In the genomic region with DNA sequence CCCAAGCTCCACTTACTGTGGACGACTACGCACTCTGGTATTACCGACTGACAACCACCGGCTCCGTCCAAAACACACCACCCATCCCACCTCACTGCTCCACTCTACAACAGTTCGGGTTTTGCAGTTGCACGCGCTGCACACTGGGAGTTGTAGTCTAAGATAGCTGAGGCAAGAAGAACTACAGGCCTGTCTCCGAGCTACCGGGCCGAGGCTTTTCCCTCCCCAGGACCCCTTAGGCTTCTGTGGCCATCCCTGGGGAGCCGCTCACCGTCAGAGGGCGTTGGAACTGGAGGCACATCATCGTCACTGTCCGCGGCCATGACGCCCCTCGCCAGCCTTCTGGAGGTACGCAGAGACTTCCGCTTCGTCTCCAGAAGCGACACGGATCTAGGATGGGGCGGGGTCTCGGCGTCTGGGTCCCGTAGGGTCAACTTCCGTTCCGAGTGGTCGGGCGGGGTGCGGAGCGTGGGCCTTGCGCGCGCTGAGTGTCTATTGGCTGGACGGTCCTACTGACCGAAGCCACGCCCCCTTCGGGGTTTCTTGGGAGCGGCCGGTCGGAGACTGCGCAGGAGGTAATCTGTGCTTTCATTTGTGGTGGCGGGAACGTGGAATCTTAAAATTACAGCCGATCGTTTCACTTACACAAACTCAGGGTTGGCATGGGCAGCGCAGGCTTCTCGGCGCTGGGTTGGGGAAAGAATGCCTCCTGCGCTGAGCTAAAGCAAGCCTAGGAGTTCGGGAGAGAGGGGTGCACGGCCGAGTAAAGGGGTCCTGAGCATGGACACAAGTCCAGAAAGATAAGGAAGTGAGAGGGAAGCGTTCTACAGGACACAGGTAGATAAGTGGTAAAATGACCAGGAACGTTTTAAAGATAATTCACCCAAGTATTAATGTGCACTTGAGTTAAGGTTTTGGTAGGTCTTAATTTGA, we compare ENCODE assay signal across 7 mouse cellular contexts. TPM values are rescaled to one million over a fixed set of nuclear protein-coding genes. Genes with fewer than 3 reads are reported as not detected.
A peak's percentile ranks its signal among the peaks of the same experiment; 100 is the strongest.
DNase-seq lines count a peak whose midpoint lies in the region; ATAC-seq and TF ChIP-seq lines count a peak whose summit lies in the region.

TSS of gene Toe1 (minus strand) at position 444 of the 933 bp plus-strand sequence.
TSS of gene Mutyh (plus strand) at position 527 of the 933 bp plus-strand sequence.

- peaks cover 33% of the 10 kb centered on the region for H3K36me3 ChIP-seq in embryonic facial prominence, embryonic 12.5 days
- H3K36me3 ChIP-seq in kidney, adult 2 months (ENCODE audit: control insufficient read depth, insufficient read depth, low read length), result peaks cover 3% of the 10 kb centered on the region
- H3K36me3 ChIP-seq in limb, embryonic 12.5 days, result peaks cover 43% of the 10 kb centered on the region
- H3K36me3 ChIP-seq in midbrain, embryonic 15.5 days (replicated peaks), result peaks cover 26% of the 10 kb centered on the region; the same call in 1 of the 2 replicates
- peaks cover 10% of the 10 kb centered on the region for H3K36me3 ChIP-seq in spleen, adult 2 months (ENCODE audit: control insufficient read depth, insufficient read depth, low read length)

- TF ChIP-seq CTCF in kidney, adult 2 months (conservative IDR thresholded peaks at IDR 0.05; ENCODE audit: insufficient read depth, insufficient read length, low read depth, low read length), result no peak
- no peak for TF ChIP-seq CTCF in spleen, adult 2 months (IDR thresholded peaks at IDR 0.05; ENCODE audit: extremely low read depth, insufficient read depth, insufficient read length, insufficient replicate concordance)

- peak within 1 kb of the TSS; percentile 82 for H3K27ac ChIP-seq in embryonic facial prominence, embryonic 12.5 days
- peak within 1 kb of the TSS; percentile 78 for H3K27ac ChIP-seq in kidney, adult 2 months (ENCODE audit: insufficient read depth, low read depth, low read length)
- H3K27ac ChIP-seq in limb, embryonic 12.5 days, result peak within 1 kb of the TSS; percentile 85
- peak within 1 kb of the TSS; percentile 91 for H3K27ac ChIP-seq in midbrain, embryonic 15.5 days
- peak within 1 kb of the TSS; percentile 92 for H3K27ac ChIP-seq in spleen, adult 2 months (ENCODE audit: insufficient read depth, low read length)

- no peaks in the 10 kb centered on the region for H3K9me3 ChIP-seq in embryonic facial prominence, embryonic 12.5 days
- no peaks in the 10 kb centered on the region for H3K9me3 ChIP-seq in limb, embryonic 12.5 days
- H3K9me3 ChIP-seq in midbrain, embryonic 15.5 days, result no peaks in the 10 kb centered on the region

- peaks cover 9% of the 10 kb centered on the region for H3K4me1 ChIP-seq in embryonic facial prominence, embryonic 12.5 days
- peaks cover 4% of the 10 kb centered on the region; the same call in 1 of the 2 replicates for H3K4me1 ChIP-seq in kidney, adult 2 months (ENCODE audit: control insufficient read depth, insufficient read depth, low read length)
- peaks cover 11% of the 10 kb centered on the region for H3K4me1 ChIP-seq in limb, embryonic 12.5 days (replicated peaks)
- H3K4me1 ChIP-seq in midbrain, embryonic 15.5 days, result peaks cover 14% of the 10 kb centered on the region
- peaks cover 4% of the 10 kb centered on the region; the same call in 1 of the 2 replicates for H3K4me1 ChIP-seq in spleen, adult 2 months (ENCODE audit: control insufficient read depth, insufficient read depth, insufficient read length)

- under 1% methylated on average over 58 of the region's 58 CpGs for WGBS in embryonic facial prominence, embryonic 12.5 days
- under 1% methylated on average over 58 of the region's 58 CpGs for WGBS in kidney, adult 2 months
- under 1% methylated on average over 58 of the region's 58 CpGs for WGBS in limb, embryonic 12.5 days
- WGBS in midbrain, embryonic 15.5 days, result under 1% methylated on average over 58 of the region's 58 CpGs
- 1% methylated on average over 58 of the region's 58 CpGs for WGBS in spleen, adult 2 months

- peak within 1 kb of the TSS; percentile 68 for H3K9ac ChIP-seq in embryonic facial prominence, embryonic 12.5 days
- peak within 1 kb of the TSS; percentile 66 for H3K9ac ChIP-seq in limb, embryonic 12.5 days (replicated peaks)
- H3K9ac ChIP-seq in midbrain, embryonic 15.5 days, result peak within 1 kb of the TSS; percentile 76

- TF ChIP-seq POLR2A in kidney, adult 2 months (IDR thresholded peaks at IDR 0.05; ENCODE audit: low read depth, low read length), result no peak
- TF ChIP-seq POLR2A in spleen, adult 2 months (IDR thresholded peaks at IDR 0.05; ENCODE audit: low read depth, low read length), result peak; percentile 70

- peak; percentile 97 for ATAC-seq in embryonic facial prominence, embryonic 12.5 days (ENCODE audit: insufficient number of reproducible peaks, insufficient read depth, low FRiP score, low TSS enrichment)
- ATAC-seq in limb, embryonic 12.5 days (ENCODE audit: insufficient number of reproducible peaks, insufficient read depth, low FRiP score, low TSS enrichment, low read depth), result peak; percentile 93
- peak; percentile 98 for ATAC-seq in midbrain, embryonic 15.5 days (replicated peaks)

- peak within 1 kb of the TSS; percentile 66 for H3K4me2 ChIP-seq in embryonic facial prominence, embryonic 12.5 days (replicated peaks)
- H3K4me2 ChIP-seq in limb, embryonic 12.5 days, result peak within 1 kb of the TSS; percentile 71
- H3K4me2 ChIP-seq in midbrain, embryonic 15.5 days, result peak within 1 kb of the TSS; percentile 82

- no peaks in the 10 kb centered on the region for H3K27me3 ChIP-seq in embryonic facial prominence, embryonic 12.5 days
- no peaks in the 10 kb centered on the region for H3K27me3 ChIP-seq in kidney, adult 2 months (replicated peaks; ENCODE audit: control insufficient read depth, insufficient read depth, low read length)
- H3K27me3 ChIP-seq in limb, embryonic 12.5 days, result no peaks in the 10 kb centered on the region
- no peaks in the 10 kb centered on the region for H3K27me3 ChIP-seq in midbrain, embryonic 15.5 days (replicated peaks)
- no peaks in the 10 kb centered on the region for H3K27me3 ChIP-seq in spleen, adult 2 months (ENCODE audit: control insufficient read depth, insufficient read depth, low read length)

- H3K4me3 ChIP-seq in embryonic facial prominence, embryonic 12.5 days, result peak within 1 kb of the TSS; percentile 68
- peak within 1 kb of the TSS; percentile 69 for H3K4me3 ChIP-seq in kidney, adult 2 months (ENCODE audit: insufficient read depth, low read depth, low read length)
- peak within 1 kb of the TSS; percentile 67 for H3K4me3 ChIP-seq in limb, embryonic 12.5 days (replicated peaks)
- peak within 1 kb of the TSS; percentile 70 for H3K4me3 ChIP-seq in midbrain, embryonic 15.5 days
- peak within 1 kb of the TSS; percentile 91 for H3K4me3 ChIP-seq in spleen, adult 2 months (ENCODE audit: extremely low read depth, insufficient read depth, insufficient read length)

- peak; percentile 96 for DNase-seq in adrenal gland, postnatal 25 days
- peak; percentile 93 to 97 for DNase-seq in heart, adult 18-20 months
- peak; percentile 97 for DNase-seq in kidney, adult 2 months
- DNase-seq in spleen, adult 2 months (ENCODE audit: low read depth in 1 of 2, low spot score in 2 of 2), result peak; percentile 87 to 95

RNA-seq across cellular contexts. Expression of gene Toe1, which starts in this region (rescaled TPM):
- total RNA-seq in adrenal gland, postnatal 25 days (2021), result 18.1 and 25.1 TPM in 2 replicates
- 37.7 and 37.9 TPM in 2 replicates for polyA plus RNA-seq in embryonic facial prominence, embryonic 12.5 days (2016; fragmentation: Nextera tagmentation; extraction: Ambion mirVana)
- total RNA-seq in heart, adult 18-20 months (2021), result 1 to 10 TPM; 5.5 to 7.3 TPM
- 19.2 and 19.6 TPM in 2 replicates for polyA plus RNA-seq in kidney, adult 2 months (2012; rRNA removed)
- polyA plus RNA-seq in limb, embryonic 12.5 days (2016; fragmentation: Nextera tagmentation; extraction: Ambion mirVana), result 39.1 and 40.8 TPM in 2 replicates
- 31.9 and 32.0 TPM in 2 replicates for polyA plus RNA-seq in midbrain, embryonic 15.5 days (2015; fragmentation: Nextera tagmentation; extraction: Ambion mirVana)
- polyA plus RNA-seq in spleen, adult 2 months (2012; rRNA removed), result 18.7 and 23.3 TPM in 2 replicates

RNA-seq across cellular contexts. Expression of gene Mutyh, which starts in this region (rescaled TPM):
- 3.9 and 9.0 TPM in 2 replicates for total RNA-seq in adrenal gland, postnatal 25 days (2021)
- 20.1 and 20.7 TPM in 2 replicates for polyA plus RNA-seq in embryonic facial prominence, embryonic 12.5 days (2016; fragmentation: Nextera tagmentation; extraction: Ambion mirVana)
- total RNA-seq in heart, adult 18-20 months (2021), result 1 to 10 TPM; 1.3 TPM
- polyA plus RNA-seq in kidney, adult 2 months (2012; rRNA removed), result 2.7 and 2.9 TPM in 2 replicates
- 22.1 and 23.5 TPM in 2 replicates for polyA plus RNA-seq in limb, embryonic 12.5 days (2016; fragmentation: Nextera tagmentation; extraction: Ambion mirVana)
- 8.3 and 9.5 TPM in 2 replicates for polyA plus RNA-seq in midbrain, embryonic 15.5 days (2015; fragmentation: Nextera tagmentation; extraction: Ambion mirVana)
- 10.7 and 13.3 TPM in 2 replicates for polyA plus RNA-seq in spleen, adult 2 months (2012; rRNA removed)

Comparison
In these comparisons a context has a peak if more than half of its experiments do, and no peak if none do; other contexts are left out.
1. Peak in every context shown above with its lines: DNase-seq, ATAC-seq, H3K4me3 ChIP-seq and H3K27ac ChIP-seq.